Mouse (Mus musculus): Measurements from ENCODE around the gene Tmed2. TPM values are rescaled to one million over a fixed set of nuclear protein-coding genes. Genes with fewer than 3 reads are reported as not detected.
A peak's percentile ranks its signal among the peaks of the same experiment; 100 is the strongest.
"Not testable (repeated sequence)": the region's sequence is repeated elsewhere in the genome, so short reads cannot be mapped to it uniquely, and the experiment has no call there.

The Tmed2 gene
- total RNA-seq, 2 experiments from 2014 or later, result 214 to 218 TPM

DNA sequence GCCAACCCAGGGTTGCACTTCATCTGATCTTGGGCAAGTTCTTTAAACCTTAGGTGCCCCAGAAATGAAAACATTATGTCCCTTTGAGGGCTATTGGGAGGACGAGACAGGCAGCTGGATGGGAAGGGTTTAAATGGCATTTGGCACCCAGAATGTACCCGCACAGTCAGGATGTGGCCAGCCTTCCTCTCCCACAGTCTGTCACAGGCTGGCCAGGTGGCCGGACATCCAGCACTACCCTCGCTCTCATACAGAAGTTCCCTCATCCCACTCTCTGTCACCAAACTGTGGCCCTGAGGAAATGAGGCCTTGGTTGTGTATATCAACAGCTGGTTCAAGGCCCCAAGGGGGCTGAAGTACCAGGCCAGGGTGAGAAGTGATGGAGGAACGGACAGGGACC, 15.6 kb upstream of the Tmed2 start:
- no peak for DNase-seq (ENCODE audit: low spot score in 2 of 2)

DNA sequence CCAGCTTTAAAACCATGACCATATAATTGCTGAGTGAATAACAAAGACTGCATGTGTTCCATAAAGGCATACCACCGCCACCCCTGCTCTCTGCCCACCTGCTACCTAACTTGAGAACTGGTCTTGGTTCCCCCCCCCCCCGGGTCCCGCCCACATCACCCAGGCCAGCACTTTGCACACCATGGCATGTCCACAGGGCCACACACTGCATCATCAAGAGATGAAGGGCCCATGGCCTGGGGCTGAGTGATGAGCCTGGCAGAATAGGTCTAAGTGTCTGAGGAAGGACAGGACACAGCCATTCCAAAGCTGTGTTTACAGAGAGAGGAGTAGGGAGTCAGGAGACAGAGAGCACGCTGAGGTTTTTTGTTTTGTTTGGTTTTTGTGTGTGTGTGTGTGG, 12.1 kb upstream of the Tmed2 start:
- DNase-seq (ENCODE audit: low spot score in 2 of 2), result no peak

- DNase-seq (ENCODE audit: low spot score in 2 of 2), result no peak
Measured at GRCm38 (mm10) chr5:124528791-124529190, 11.7 kb upstream of the Tmed2 start.

- no peak for DNase-seq (ENCODE audit: low spot score in 2 of 2)
Measured at GRCm38 (mm10) chr5:124529191-124529651, 11.3 kb upstream of the Tmed2 start.

DNA sequence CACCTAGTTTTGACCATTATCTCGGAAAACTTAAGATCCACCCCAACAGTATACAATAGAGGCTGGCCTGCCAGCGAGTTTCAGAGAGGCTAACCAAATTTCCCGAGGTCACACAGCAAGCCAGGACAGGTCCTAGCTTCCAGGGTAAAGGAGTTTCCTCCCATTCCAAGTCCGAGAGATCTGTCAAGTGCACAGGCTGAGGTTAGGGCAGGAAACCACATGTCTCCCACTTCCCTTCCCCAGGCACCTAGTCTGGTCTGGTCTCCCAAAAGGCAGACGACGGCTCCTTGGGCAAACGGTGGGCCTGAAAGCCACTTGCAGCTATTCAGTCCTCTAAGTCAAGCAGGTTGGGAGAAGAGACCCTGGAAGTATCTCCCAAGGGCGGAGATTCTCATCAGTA, 10.8 kb upstream of the Tmed2 start:
- DNase-seq (ENCODE audit: low spot score in 2 of 2), result no peak

DNA sequence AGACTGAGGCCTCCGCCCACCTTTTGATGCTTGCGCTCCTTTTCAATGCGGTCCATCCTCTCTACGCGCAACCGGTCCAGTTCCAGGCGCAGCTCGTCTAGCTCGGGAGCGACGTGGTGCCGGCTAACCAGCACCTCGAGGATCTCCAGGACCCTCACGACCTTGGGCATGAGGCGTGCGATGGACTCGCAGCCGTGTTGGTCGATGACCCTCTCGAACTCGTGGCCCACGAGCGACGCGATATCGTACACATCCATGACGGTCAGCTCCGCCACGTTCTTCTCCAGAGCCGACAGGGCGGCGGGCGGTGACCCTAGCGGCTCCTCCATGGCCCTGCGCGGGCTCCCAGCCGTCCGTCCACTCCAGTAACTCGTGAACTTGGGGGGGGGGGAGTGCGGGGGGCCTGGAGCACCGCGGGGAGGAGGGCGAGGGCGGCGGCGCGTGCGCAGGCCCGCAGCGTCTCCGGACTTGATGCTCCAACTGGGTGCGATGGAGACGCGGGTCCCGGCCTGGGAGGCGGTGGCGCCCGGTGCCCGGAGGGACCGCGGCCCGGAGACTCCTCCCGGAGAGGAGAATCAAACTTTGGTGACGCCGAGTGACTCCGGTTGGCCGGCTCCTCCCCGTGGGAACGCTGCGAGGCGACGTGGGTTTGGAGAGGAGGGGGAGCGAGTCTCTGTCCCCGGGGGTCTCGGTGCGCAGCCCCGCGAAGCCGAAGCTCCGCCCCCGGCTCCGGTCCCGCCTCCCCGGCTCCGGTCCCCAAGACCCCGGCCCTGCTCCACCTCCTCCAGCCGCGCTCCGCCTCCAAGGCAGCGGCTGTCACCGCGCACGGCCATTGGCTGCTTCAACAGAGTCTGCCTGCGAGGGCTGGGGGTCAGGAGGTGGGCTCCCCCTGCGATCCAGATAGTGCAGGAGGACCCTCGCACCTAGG, 9.6 kb upstream of the Tmed2 start, which contains the start of gene Rilpl1:
Rilpl1 (minus strand) TSS at position 737 of the 928 bp plus-strand sequence.
- DNase-seq (ENCODE audit: low spot score in 2 of 2), result peak; percentile 76 to 81

- DNase-seq (ENCODE audit: low spot score in 2 of 2), result no peak
Measured at GRCm38 (mm10) chr5:124531583-124531930, 8.9 kb upstream of the Tmed2 start.

GRCm38 (mm10) chr5:124532451-124532850, 8.0 kb upstream of the Tmed2 start:
- DNase-seq (ENCODE audit: low spot score in 2 of 2), result no peak

DNA sequence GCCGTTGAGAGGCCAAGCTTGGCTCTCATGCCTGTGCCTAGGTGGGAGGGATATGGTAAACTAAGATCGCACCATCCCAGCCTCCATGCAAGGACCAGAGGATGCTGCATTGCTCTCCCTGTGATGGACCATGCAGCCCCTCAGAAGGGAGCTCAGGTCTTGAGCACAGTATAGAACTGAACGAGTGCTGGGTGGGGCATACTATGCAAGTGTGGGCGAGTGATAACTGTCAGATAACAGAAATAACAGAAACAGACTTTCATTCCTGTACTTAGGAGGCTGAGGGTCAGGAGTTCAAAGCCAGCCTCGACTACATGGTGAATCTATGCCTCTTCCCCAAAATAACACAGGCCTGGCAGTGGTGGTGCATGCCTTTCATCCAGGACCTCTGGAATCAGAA, 5.5 kb upstream of the Tmed2 start:
- DNase-seq (ENCODE audit: low spot score in 2 of 2), result no peak

DNA sequence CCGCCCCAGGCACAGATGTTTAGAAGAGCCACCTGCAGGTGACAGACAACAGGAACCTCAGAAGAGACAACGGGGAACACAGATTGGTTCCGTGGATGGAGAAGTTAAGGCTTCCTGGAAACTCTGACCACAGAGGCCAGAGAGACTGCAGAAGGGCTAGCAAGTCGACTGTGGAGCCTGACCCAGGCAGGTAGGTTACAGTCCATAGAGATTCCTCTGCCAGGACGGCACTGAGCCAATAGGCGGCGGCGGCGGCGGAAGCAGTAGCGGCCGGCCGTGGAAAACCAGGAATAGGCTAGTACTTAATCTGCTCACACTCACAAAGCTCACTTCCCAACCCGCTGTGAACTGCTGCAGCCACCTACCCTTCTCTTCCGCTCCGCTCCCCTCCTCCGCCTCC, 3.7 kb upstream of the Tmed2 start:
- peak; percentile 32 to 50 for DNase-seq (ENCODE audit: low spot score in 2 of 2)

GRCm38 (mm10) chr5:124538813-124539792, 1.4 kb upstream of the Tmed2 start:
- DNase-seq (ENCODE audit: low spot score in 2 of 2), result peak in 1 of 2 experiments; percentile 48

- DNase-seq (ENCODE audit: low spot score in 2 of 2), result no peak
Measured at GRCm38 (mm10) chr5:124539905-124540304, 590 bp upstream of the Tmed2 start.

DNA sequence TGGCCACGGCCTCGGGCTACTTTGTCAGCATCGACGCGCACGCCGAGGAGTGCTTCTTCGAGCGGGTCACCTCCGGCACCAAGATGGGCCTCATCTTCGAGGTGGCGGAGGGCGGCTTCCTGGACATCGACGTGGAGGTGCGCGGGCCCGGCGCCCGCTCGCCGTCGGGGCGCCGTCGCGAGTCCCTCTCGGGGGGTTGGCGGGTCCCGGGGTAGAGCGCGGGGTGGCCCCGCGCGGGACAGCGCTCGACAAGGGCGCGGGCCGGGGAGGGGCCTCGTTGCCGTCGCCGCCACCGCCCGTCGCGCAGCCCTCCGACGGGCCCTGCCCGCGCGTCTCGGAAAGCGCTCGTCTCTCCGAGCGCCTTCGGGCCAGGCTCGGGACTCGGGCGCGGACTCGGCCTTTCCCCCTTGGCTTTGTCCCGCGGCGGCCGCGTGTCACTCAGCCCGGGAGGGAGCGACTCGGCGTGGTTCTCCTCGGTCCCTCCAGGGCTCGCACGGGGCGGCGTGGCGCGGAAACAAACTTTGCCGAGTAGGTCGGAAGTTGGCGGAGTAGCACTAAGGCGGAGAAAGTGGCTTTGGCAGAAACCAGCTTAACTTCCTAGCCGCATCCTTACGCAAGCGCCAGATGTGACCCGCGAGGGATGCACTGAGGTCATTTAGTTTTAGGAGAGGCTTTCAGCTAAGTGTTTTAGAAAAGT, 558 bp downstream of the Tmed2 start:
- DNase-seq (ENCODE audit: low spot score in 2 of 2), result peak; percentile 67 to 73

DNA sequence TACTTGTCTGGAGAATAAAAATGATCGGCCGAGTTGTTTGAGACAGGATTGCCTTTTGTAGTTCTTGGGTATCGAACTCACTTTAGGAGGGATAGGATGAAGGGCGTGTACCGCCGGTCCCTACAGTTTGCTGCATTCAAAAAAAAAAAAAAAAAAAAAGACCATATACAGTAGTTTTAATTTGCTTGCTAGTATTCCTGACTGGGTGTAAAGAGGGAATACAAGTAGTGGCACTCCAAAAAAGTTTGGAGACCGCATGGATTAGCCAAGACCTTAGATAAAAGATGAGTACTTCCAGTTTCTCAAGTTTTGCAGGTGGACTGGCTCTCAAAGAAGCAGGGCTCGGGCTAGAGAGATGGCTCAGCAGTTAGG, 1.1 kb downstream of the Tmed2 start:
- DNase-seq (ENCODE audit: low spot score in 2 of 2), result no peak

- not testable (repeated sequence) for DNase-seq (ENCODE audit: low spot score in 2 of 2)
Measured at GRCm38 (mm10) chr5:124550737-124551136, 10.2 kb downstream of the Tmed2 start.

DNA sequence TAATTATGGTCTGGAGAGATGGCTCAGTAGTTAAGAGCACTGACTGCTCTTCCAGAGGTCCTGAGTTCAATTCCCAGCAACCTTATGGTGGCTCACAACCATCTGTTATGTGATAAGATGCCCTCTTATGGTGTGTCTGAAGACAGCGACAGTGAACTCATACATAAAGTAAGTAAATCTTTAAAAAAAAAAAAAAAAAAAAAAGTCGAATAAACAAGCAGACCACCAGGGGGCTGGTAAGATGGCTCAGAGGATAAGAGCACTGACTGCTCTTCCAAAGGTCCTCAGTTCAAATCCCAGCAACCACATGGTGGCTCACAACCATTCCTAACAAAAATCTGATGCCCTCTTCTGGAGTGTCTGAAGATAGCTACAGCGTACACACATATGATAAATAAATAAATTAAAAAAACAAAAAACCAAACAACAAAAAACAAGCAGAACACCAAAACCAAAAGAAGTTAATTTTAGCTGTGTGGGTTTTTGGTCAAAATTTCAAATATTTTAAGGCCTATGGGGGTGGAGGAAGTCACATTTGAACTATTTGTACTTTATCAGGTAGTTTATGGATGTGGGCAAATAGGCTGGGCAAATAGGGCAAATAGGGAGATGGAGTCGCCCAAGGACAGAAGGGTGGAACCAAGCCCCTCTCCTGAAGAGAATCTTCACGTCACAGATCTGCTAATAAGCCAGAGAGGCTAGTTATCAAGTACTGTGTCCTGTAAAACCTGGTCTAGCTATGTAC, 11.0 kb downstream of the Tmed2 start:
- not testable (repeated sequence) for DNase-seq (ENCODE audit: low spot score in 2 of 2)

- no peak for DNase-seq (ENCODE audit: low spot score in 2 of 2)
Measured at GRCm38 (mm10) chr5:124552094-124552472, 11.6 kb downstream of the Tmed2 start.

GRCm38 (mm10) chr5:124552558-124553307, 12.2 kb downstream of the Tmed2 start, which contains the start of gene Ddx55:
TSS of gene Ddx55 (plus strand) at chr5:124552864.
- peak; percentile 82 to 83 for DNase-seq (ENCODE audit: low spot score in 2 of 2)

GRCm38 (mm10) chr5:124553607-124554006, 13.1 kb downstream of the Tmed2 start:
- no peak for DNase-seq (ENCODE audit: low spot score in 2 of 2)

Data from adrenal gland, adult 18-20 months (tissue).